Comparison of ENCODE assay signal across 26 mouse cellular contexts in genomic region chr13:59642818-59643217, GRCm38 (mm10). TPM values are rescaled to one million over a fixed set of nuclear protein-coding genes. Genes with fewer than 3 reads are reported as not detected.
DNase-seq lines count a peak whose midpoint lies in the region; ATAC-seq and TF ChIP-seq lines count a peak whose summit lies in the region.
"Had no signal": no experiment of that assay in that cellular context is flagged by ENCODE, and none has a peak within 500 bp of the region (broad histone marks: within the 10 kb centered on the region; RNA-seq: fewer than 3 reads in every experiment).

No protein-coding gene starts in this region.

- H3K27ac ChIP-seq in stomach, embryonic 15.5 days, result no peak overlapping the region
- H3K27ac ChIP-seq in stomach, postnatal 0 days (replicated peaks), result no peak overlapping the region
- H3K27ac ChIP-seq in liver, embryonic 16.5 days (ENCODE audit: low read length), result peak overlapping the region; percentile 88
- H3K27ac ChIP-seq: hindbrain, embryonic 10.5 days; kidney, embryonic 15.5 days; limb, embryonic 12.5 days; midbrain, embryonic 15.5 days; neural tube, embryonic 12.5 days had no signal

- TF ChIP-seq CTCF in stomach, postnatal 0 days (IDR thresholded peaks at IDR 0.05; ENCODE audit: low read depth), result no peak

- TF ChIP-seq EP300 in stomach, postnatal 0 days (optimal IDR thresholded peaks at IDR 0.05), result no peak

- WGBS in stomach, embryonic 15.5 days, result 78% methylated on average over 2 of the region's 2 CpGs
- WGBS in stomach, postnatal 0 days, result 80% methylated on average over 2 of the region's 2 CpGs
- 22% methylated on average over 2 of the region's 2 CpGs for WGBS in liver, embryonic 16.5 days (ENCODE audit: insufficient replicate concordance)

- H3K36me3 ChIP-seq in stomach, embryonic 15.5 days, result no peaks in the 10 kb centered on the region; the same call in 1 of the 2 replicates
- H3K36me3 ChIP-seq in stomach, postnatal 0 days (ENCODE audit: control insufficient read depth, insufficient read depth, low read length), result peaks cover 3% of the 10 kb centered on the region; the same call in 1 of the 2 replicates
- H3K36me3 ChIP-seq in liver, embryonic 16.5 days (ENCODE audit: control insufficient read depth, insufficient read depth), result peaks cover 16% of the 10 kb centered on the region

- DNase-seq in stomach, postnatal 0 days (ENCODE audit: low spot score), result no peak
- peak; percentile 61 for DNase-seq in liver
- no peak for DNase-seq in ovary, postnatal 14 days (ENCODE audit: low spot score)
- no peak for DNase-seq in T-cell, adult 2 months (ENCODE audit: low spot score)
- DNase-seq in layer of hippocampus, adult 11-12 months (ENCODE audit: low spot score), result no peak
- DNase-seq: adrenal gland, adult 8-10 months; cerebellum, adult 8-10 months; cerebellum, postnatal 36 days; gastrocnemius, postnatal 10 days; heart, adult 18-20 months; kidney, adult 11 months; kidney, postnatal 36 days; lung, adult 2 months; lung, postnatal 14 days had no signal

- no peak overlapping the region for H3K4me3 ChIP-seq in stomach, embryonic 15.5 days (replicated peaks)
- H3K4me3 ChIP-seq in stomach, postnatal 0 days (ENCODE audit: low read depth, low read length), result no peak overlapping the region
- no peak overlapping the region for H3K4me3 ChIP-seq in liver, embryonic 16.5 days (ENCODE audit: low read depth, low read length)
- H3K4me3 ChIP-seq: hindbrain, embryonic 10.5 days; kidney, embryonic 15.5 days; limb, embryonic 12.5 days; midbrain, embryonic 15.5 days; neural tube, embryonic 12.5 days had no signal

- peak; percentile 80 for ATAC-seq in stomach, embryonic 15.5 days (ENCODE audit: insufficient read depth, low FRiP score, low read depth)
- no peak for ATAC-seq in stomach, postnatal 0 days (ENCODE audit: low FRiP score, low TSS enrichment)
- ATAC-seq in liver, embryonic 16.5 days (ENCODE audit: low read depth), result peak; percentile 94
- ATAC-seq: activated CD4-positive, CD25-positive, alpha-beta regulatory T cell, adult 4 months; forebrain, embryonic 16.5 days; hindbrain, embryonic 16.5 days; midbrain, embryonic 15.5 days had no signal

- no peak overlapping the region for H3K4me2 ChIP-seq in stomach, embryonic 15.5 days
- H3K4me2 ChIP-seq in stomach, postnatal 0 days (replicated peaks; ENCODE audit: low read depth), result no peak overlapping the region
- peak overlapping the region; percentile 39 for H3K4me2 ChIP-seq in liver, embryonic 16.5 days (ENCODE audit: low read depth, low read length)
- H3K4me2 ChIP-seq: kidney, embryonic 15.5 days; limb, embryonic 12.5 days; midbrain, embryonic 15.5 days; neural tube, embryonic 12.5 days had no signal

- no peaks in the 10 kb centered on the region for H3K4me1 ChIP-seq in stomach, embryonic 15.5 days
- no peaks in the 10 kb centered on the region for H3K4me1 ChIP-seq in stomach, postnatal 0 days (replicated peaks; ENCODE audit: control insufficient read depth, insufficient read depth)
- H3K4me1 ChIP-seq in liver, embryonic 16.5 days (ENCODE audit: control insufficient read depth, low read depth, low read length), result peaks cover 48% of the 10 kb centered on the region
- H3K4me1 ChIP-seq: limb, embryonic 12.5 days; neural tube, embryonic 12.5 days had no signal

- H3K27me3 ChIP-seq in stomach, embryonic 15.5 days (replicated peaks), result no peaks in the 10 kb centered on the region
- H3K27me3 ChIP-seq in stomach, postnatal 0 days (ENCODE audit: control insufficient read depth, insufficient read depth, low read length), result no peaks in the 10 kb centered on the region
- H3K27me3 ChIP-seq in liver, embryonic 16.5 days (ENCODE audit: control insufficient read depth, insufficient read depth, low read depth, low read length), result no peaks in the 10 kb centered on the region
- H3K27me3 ChIP-seq: kidney, embryonic 15.5 days; limb, embryonic 12.5 days; midbrain, embryonic 15.5 days; neural tube, embryonic 12.5 days had no signal

- no peaks in the 10 kb centered on the region for H3K9me3 ChIP-seq in stomach, embryonic 15.5 days
- no peaks in the 10 kb centered on the region for H3K9me3 ChIP-seq in stomach, postnatal 0 days (ENCODE audit: control insufficient read depth, low read length)
- H3K9me3 ChIP-seq in liver, embryonic 16.5 days (replicated peaks; ENCODE audit: control insufficient read depth, low read length), result no peaks in the 10 kb centered on the region
- H3K9me3 ChIP-seq: hindbrain, embryonic 10.5 days; kidney, embryonic 15.5 days; limb, embryonic 12.5 days; midbrain, embryonic 15.5 days; neural tube, embryonic 12.5 days had no signal

- H3K9ac ChIP-seq in stomach, embryonic 15.5 days, result no peak overlapping the region
- H3K9ac ChIP-seq in stomach, postnatal 0 days (ENCODE audit: low read length), result no peak overlapping the region
- H3K9ac ChIP-seq in liver, embryonic 16.5 days (ENCODE audit: low read depth, low read length), result no peak overlapping the region
- H3K9ac ChIP-seq: kidney, embryonic 15.5 days; limb, embryonic 12.5 days; midbrain, embryonic 15.5 days; neural tube, embryonic 12.5 days had no signal

RNA-seq across cellular contexts. Expression of gene Golm1, which starts 32.8 kb away (rescaled TPM):
- polyA plus RNA-seq in stomach, embryonic 15.5 days (2015; fragmentation: Nextera tagmentation; extraction: Ambion mirVana), result 77.2 and 80.9 TPM in 2 replicates
- polyA plus RNA-seq in stomach, postnatal 0 days (2015; fragmentation: Nextera tagmentation; extraction: Ambion mirVana), result 54.3 and 54.6 TPM in 2 replicates
- 36.8 and 38.6 TPM in 2 replicates for polyA plus RNA-seq in liver, embryonic 16.5 days (2015; fragmentation: Nextera tagmentation; extraction: Ambion mirVana)

RNA-seq across cellular contexts. Expression of gene 4921517D22Rik, which starts 51.1 kb away (rescaled TPM):
- polyA plus RNA-seq in stomach, embryonic 15.5 days (2015; fragmentation: Nextera tagmentation; extraction: Ambion mirVana), result not detected in 2 replicates
- polyA plus RNA-seq in stomach, postnatal 0 days (2015; fragmentation: Nextera tagmentation; extraction: Ambion mirVana), result not detected in 2 replicates
- polyA plus RNA-seq in liver, embryonic 16.5 days (2015; fragmentation: Nextera tagmentation; extraction: Ambion mirVana), result not detected in 2 replicates
- polyA plus RNA-seq: embryonic facial prominence, embryonic 14.5 days; forebrain, embryonic 16.5 days; heart, embryonic 16.5 days; hindbrain, embryonic 10.5 days; hindbrain, embryonic 16.5 days; kidney, embryonic 15.5 days; limb, embryonic 12.5 days; lung, adult 2 months; midbrain, embryonic 15.5 days; neural tube, embryonic 12.5 days had no signal

RNA-seq across cellular contexts. Expression of gene Naa35, which starts 57.8 kb away (rescaled TPM):
- 83.3 and 86.7 TPM in 2 replicates for polyA plus RNA-seq in stomach, embryonic 15.5 days (2015; fragmentation: Nextera tagmentation; extraction: Ambion mirVana)
- polyA plus RNA-seq in stomach, postnatal 0 days (2015; fragmentation: Nextera tagmentation; extraction: Ambion mirVana), result 58.8 and 63.2 TPM in 2 replicates
- polyA plus RNA-seq in liver, embryonic 16.5 days (2015; fragmentation: Nextera tagmentation; extraction: Ambion mirVana), result 22.1 and 23.0 TPM in 2 replicates

RNA-seq across cellular contexts. Expression of gene Agtpbp1, which starts 57.8 kb away (rescaled TPM):
- 19.0 and 20.1 TPM in 2 replicates for polyA plus RNA-seq in stomach, embryonic 15.5 days (2015; fragmentation: Nextera tagmentation; extraction: Ambion mirVana)
- 10.2 and 12.4 TPM in 2 replicates for polyA plus RNA-seq in stomach, postnatal 0 days (2015; fragmentation: Nextera tagmentation; extraction: Ambion mirVana)
- 7.3 and 9.0 TPM in 2 replicates for polyA plus RNA-seq in liver, embryonic 16.5 days (2015; fragmentation: Nextera tagmentation; extraction: Ambion mirVana)
